Mouse (Mus musculus) lung, adult 2 months (tissue): ENCODE results near the gene Tmigd3.

Experiments used
- CTCF ChIP-seq: fragments of 200-500 bp; IDR thresholded peaks from 2 replicates; pipeline ENCODE4 v1.5.1; 2011; ENCODE audit warnings: mild to moderate bottlenecking, low read length, control low read depth; ENCODE audit not compliant: insufficient read depth
- POLR2A ChIP-seq: fragments of 200-500 bp; IDR thresholded peaks from 2 replicates; pipeline ENCODE4 v1.6.1; 2011; ENCODE audit warnings: low read depth, mild to moderate bottlenecking, control low read depth, low read length, borderline replicate concordance; ENCODE audit errors: extremely low read depth

- TF ChIP-seq POLR2A (no peak), CTCF (no peak)
These were observed 45.1 kb upstream of the Tmigd3 start for GRCm38 (mm10) chr3:105825501-105826161.
